Mouse (Mus musculus) brain, embryonic 14.5 days (tissue): ENCODE data around the gene Rab9.

Source experiments
- CTCF ChIP-seq: fragments of 200-500 bp; IDR thresholded peaks from 2 replicates; pipeline ENCODE4 v1.5.1; 2012; ENCODE audit warnings: inconsistent platforms, mild to moderate bottlenecking, moderate library complexity, borderline replicate concordance; ENCODE audit not compliant: insufficient read depth, insufficient read length; ENCODE audit errors: extremely low read depth
- POLR2A ChIP-seq: fragments of 200-500 bp; IDR thresholded peaks from 2 replicates; pipeline ENCODE4 v1.6.1; 2012; ENCODE audit warnings: mild to moderate bottlenecking, inconsistent platforms, borderline replicate concordance; ENCODE audit not compliant: poor library complexity, insufficient read depth, insufficient read length, severe bottlenecking; ENCODE audit errors: extremely low read depth

- TF ChIP-seq POLR2A (no peak), CTCF (no peak)
Observed at GRCm38 (mm10) chrX:166468321-166468720, 11.3 kb downstream of the Rab9 start.
